Mouse (Mus musculus) liver, adult 2 months (tissue): ENCODE data around the gene Tmem238. TPM values are rescaled to one million over a fixed set of nuclear protein-coding genes. Genes with fewer than 3 reads are reported as not detected.
"Not testable (repeated sequence)": the region's sequence is repeated elsewhere in the genome, so short reads cannot be mapped to it uniquely, and the experiment has no call there.

Experiments used
- DNase-seq: peaks from one replicate; pipeline ENCODE4 v3.0.0-alpha.2; 2011; ENCODE audit warnings: low read depth, low spot score; ENCODE audit errors: extremely low read depth
- H3K27ac ChIP-seq: fragments of 200-500 bp; replicated peaks from 2 replicates; pipeline ENCODE4 v1.5.1; 2012; ENCODE audit warnings: low read depth, mild to moderate bottlenecking, control low read depth, inconsistent platforms, low read length; ENCODE audit not compliant: insufficient read depth
- H3K27me3 ChIP-seq: fragments of 200-500 bp; 2 replicates; pipeline ENCODE4 v1.6.1; 2012; ENCODE audit warnings: mild to moderate bottlenecking, moderate library complexity, low read length, inconsistent platforms; ENCODE audit not compliant: control insufficient read depth, insufficient read depth
- H3K36me3 ChIP-seq: fragments of 200-500 bp; 2 replicates; pipeline ENCODE4 v1.6.1; 2012; ENCODE audit warnings: low read length, inconsistent platforms; ENCODE audit not compliant: control insufficient read depth, insufficient read depth
- H3K4me1 ChIP-seq: fragments of 200-500 bp; 2 replicates; pipeline ENCODE4 v1.6.1; 2011; ENCODE audit warnings: low read length; ENCODE audit not compliant: control insufficient read depth, insufficient read depth
- H3K4me3 ChIP-seq: fragments of 200-500 bp; 2 replicates; pipeline ENCODE4 v1.5.1; 2011; ENCODE audit warnings: low read depth, mild to moderate bottlenecking, control low read depth, low read length, moderate library complexity; ENCODE audit not compliant: insufficient read depth
- H3K79me2 ChIP-seq: fragments of 200-500 bp; 2 replicates; pipeline ENCODE4 v1.6.1; 2012; ENCODE audit warnings: inconsistent platforms, mild to moderate bottlenecking, low read length, moderate library complexity; ENCODE audit not compliant: control insufficient read depth, insufficient read depth
- H3K9ac ChIP-seq: fragments of 200-500 bp; 2 replicates; pipeline ENCODE4 v1.6.1; 2012; ENCODE audit warnings: low read depth, mild to moderate bottlenecking, control low read depth, inconsistent platforms, low read length
- CTCF ChIP-seq: fragments of 200-500 bp; IDR thresholded peaks from 2 replicates; pipeline ENCODE4 v1.5.1; 2011; ENCODE audit warnings: low read depth, low read length, control low read depth
- POLR2A ChIP-seq: fragments of 200-500 bp; IDR thresholded peaks from 2 replicates; pipeline ENCODE4 v1.6.1; 2011; ENCODE audit warnings: low read length, control low read depth; ENCODE audit not compliant: insufficient read depth; ENCODE audit errors: extremely low read depth
- WGBS: fragments of 180-500 bp; shearing (Covaris S2); methylation state at CpG from one replicate; pipeline ENCODE4 v1.1.7; 2018; 5-methylcytosine and 5-hydroxymethylcytosine counted together
- polyA plus RNA-seq: library from polyadenylated mRNA; depleted of rRNA; stranded (reverse); fragments of >200 nt; gene quantifications from 2 replicates; pipeline ENCODE4 v1.2.3, GENCODE M21; 2012
- total RNA-seq: library from RNA; depleted of rRNA; stranded (reverse); fragments of >200 nt; gene quantifications from 2 replicates; pipeline ENCODE4 v1.2.3, GENCODE M21; 2014

Tmem238 gene
- total and polyA plus RNA-seq, 2 experiments: 17.3 to 73.2 TPM

DNA sequence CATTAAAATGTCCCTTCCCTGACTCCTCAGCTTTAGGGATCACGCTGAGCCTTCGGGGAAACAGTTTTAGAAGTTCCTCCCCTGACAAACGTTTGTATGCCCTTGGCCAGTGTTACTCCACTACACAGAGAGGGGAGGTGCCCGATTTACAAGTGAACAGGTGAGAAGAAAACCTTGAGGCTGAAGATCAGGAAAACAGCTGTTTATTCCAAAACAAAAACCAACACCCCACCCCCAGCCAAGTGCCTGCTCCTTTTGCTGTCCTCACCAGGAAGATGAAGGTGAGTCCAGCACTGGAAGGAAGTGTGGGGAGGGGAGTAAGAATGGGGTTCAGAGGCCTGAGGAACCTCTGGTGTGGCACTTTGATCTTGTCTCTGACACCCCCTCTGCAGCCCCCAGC is 35.9 kb upstream of the Tmem238 start:
- H3K27ac ChIP-seq: no peak overlapping the region
- no peaks in the 10 kb centered on the region for H3K4me1 ChIP-seq
- no peak overlapping the region for H3K4me3 ChIP-seq
- 62% methylated on average over 4 of the region's 4 CpGs for WGBS
- DNase-seq: no peak
- no peak overlapping the region for H3K9ac ChIP-seq
- no peaks in the 10 kb centered on the region for H3K79me2 ChIP-seq
- no peak for TF ChIP-seq POLR2A
- TF ChIP-seq CTCF: no peak
- H3K36me3 ChIP-seq: no peaks in the 10 kb centered on the region
- H3K27me3 ChIP-seq: 0 out of 2 replicates have a peak, but pooled peaks cover 2% of the 10 kb centered on the region

DNA sequence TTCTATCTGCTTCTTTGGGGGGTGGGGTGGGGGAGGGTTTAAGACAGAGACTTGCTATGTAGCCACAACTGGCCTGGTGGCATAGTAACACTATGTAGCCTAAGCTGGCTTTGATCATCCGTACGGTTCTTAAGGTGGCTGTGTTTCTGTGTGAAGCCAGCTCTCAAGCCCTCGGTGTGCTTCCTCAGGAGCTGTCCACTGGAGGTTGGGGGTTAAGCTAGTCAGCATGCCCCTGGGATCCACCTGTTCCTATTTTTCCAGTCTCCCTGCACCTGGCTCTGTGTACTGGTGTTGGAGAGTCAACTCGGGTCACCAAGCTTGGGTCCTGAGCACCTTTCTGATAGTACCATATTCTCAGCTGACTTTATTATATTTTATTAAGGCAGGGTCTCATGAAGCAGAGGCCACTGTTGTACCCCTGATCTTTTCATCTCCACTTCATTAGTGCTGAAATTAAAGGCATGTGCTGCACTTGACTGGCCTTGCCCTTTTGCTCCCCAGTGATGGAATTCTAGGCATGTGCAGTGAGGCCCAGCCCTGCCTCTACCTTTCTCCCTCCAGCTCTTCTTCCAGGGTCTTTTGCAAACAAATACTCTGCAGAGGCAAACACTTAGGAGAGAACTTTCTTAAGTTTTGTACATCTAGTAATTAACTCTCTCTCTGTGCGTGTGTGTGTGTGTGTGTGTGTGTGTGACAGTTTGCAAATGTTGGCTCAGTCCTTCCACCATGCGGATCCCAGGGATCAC is 32.9 kb upstream of the Tmem238 start:
- H3K27ac ChIP-seq: no peak overlapping the region
- no peaks in the 10 kb centered on the region for H3K27me3 ChIP-seq
- no peak for TF ChIP-seq POLR2A
- TF ChIP-seq CTCF: no peak
- DNase-seq: no peak
- no peak overlapping the region for H3K9ac ChIP-seq
- H3K4me3 ChIP-seq: no peak overlapping the region
- WGBS: 80% methylated on average over 6 of the region's 6 CpGs
- no peaks in the 10 kb centered on the region for H3K36me3 ChIP-seq
- no peaks in the 10 kb centered on the region for H3K4me1 ChIP-seq
- H3K79me2 ChIP-seq: no peaks in the 10 kb centered on the region

DNA sequence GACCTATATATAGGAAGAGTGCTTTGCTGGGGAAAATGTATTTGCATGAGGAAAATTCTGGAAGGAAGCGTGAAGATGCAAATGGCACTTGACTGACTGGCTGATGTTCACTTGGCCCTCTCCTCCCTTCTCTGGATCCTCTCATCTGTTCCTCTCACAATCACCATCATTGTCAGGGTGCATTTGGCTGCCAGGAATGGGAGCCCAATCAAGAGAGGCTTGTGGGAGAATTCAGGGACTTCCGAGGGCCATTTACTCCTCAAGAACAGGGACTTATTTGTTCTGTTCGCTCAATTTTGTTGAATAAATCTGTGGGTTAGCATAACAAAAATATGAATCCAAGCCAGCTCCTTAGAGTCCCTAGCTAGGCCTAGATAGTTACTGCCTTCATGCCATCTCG is 32.2 kb upstream of the Tmem238 start:
- Histone ChIP-seq H3K79me2 (no peaks in the 10 kb centered on the region), H3K36me3 (no peaks in the 10 kb centered on the region), H3K9ac (no peak overlapping the region), H3K4me3 (no peak overlapping the region), H3K4me1 (no peaks in the 10 kb centered on the region), H3K27me3 (no peaks in the 10 kb centered on the region), H3K27ac (no peak overlapping the region)
- no peak for TF ChIP-seq POLR2A
- TF ChIP-seq CTCF: no peak
- no peak for DNase-seq
- 92% methylated on average over 4 of the region's 4 CpGs for WGBS

DNA sequence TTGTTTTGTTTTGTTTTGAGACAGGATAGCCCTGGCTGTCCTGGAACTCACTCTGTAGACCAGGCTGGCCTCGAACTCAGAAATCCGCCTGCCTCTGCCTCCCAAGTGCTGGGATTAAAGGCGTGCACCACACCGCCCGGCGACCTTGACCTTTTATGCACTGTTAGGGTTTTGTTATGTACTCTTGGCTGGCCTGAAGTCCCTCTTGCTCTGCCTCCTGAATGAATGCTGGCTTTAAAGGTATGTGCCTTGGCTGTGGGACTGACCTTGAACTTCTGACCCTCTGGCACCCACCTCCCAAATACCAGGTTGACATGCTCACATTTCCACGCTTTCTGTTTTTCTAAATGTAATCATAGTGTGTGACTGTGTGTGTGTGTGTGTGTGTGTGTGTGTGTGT is 31.5 kb upstream of the Tmem238 start:
- WGBS: 88% methylated on average over 7 of the region's 7 CpGs
- H3K36me3 ChIP-seq, H3K27me3 ChIP-seq, DNase-seq, H3K79me2 ChIP-seq, H3K4me3 ChIP-seq, H3K4me1 ChIP-seq, H3K9ac ChIP-seq, H3K27ac ChIP-seq: not testable (repeated sequence)

DNA sequence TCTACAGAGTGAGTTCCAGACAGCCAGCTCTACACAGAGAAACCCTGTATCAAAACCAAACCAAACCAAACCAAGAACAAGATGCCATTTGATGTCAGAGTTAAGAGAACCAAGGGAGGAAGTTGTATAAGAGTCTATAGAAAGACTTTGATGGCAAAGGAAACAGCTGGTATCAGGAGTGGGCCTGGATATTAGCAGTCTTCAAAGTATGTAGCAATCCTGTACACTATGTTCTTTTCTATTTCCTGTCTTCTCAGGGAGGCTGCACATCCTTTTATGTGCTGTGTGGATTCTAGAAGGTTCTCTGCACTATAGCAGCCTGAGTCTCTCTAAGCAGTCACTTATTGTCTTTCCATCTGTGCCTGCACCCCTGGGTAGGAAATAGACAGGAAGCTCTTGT is 27.1 kb upstream of the Tmem238 start:
- no peaks in the 10 kb centered on the region for H3K36me3 ChIP-seq
- no peaks in the 10 kb centered on the region for H3K27me3 ChIP-seq
- H3K4me1 ChIP-seq: peaks cover 8% of the 10 kb centered on the region; the same call in 1 of the 2 replicates
- no peak overlapping the region for H3K27ac ChIP-seq
- H3K9ac ChIP-seq: no peak overlapping the region
- H3K79me2 ChIP-seq: peaks cover 4% of the 10 kb centered on the region; the same call in 1 of the 2 replicates
- H3K4me3 ChIP-seq: no peak overlapping the region
- DNase-seq: no peak
- no peak for TF ChIP-seq POLR2A
- no peak for TF ChIP-seq CTCF

DNA sequence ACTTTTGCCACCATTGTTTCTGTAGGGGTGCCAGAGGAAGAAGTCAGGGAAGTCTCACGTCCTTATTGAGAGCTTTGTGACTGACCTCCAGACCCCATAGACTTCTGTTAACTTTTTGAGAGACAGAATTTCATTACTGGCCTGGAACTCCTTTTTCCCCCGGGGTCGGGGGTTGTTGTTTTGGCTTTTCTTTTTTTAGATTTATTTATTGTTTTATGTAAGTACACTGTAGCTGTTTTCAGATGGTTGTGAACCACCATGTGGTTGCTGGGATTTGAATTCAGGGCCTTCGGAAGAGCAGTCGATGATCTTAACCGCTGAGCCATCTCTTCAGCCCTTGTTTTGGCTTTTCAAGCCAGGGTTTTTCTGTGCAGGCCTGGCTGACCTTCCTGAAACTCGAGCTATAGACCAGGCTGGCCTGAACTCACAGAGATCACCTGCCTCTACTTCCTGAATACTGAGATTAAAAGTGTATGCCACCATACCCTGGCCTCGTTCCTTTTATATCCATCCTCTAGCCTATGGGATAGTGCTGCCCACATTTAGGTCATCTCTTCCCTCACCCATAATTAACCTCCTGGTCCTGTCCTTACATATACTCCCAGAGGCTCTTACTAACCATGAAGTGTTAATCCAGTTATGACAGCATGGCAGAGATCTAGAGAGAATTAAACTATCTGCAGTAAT is 23.8 kb upstream of the Tmem238 start:
- Histone ChIP-seq H3K79me2 (peaks cover 10% of the 10 kb centered on the region; the same call in 1 of the 2 replicates), H3K27ac (peak overlapping the region; percentile 92), H3K4me3 (peak overlapping the region; percentile 67), H3K27me3 (no peaks in the 10 kb centered on the region), H3K9ac (peak overlapping the region; percentile 85), H3K4me1 (peaks cover 17% of the 10 kb centered on the region), H3K36me3 (peaks cover 13% of the 10 kb centered on the region)
- no peak for TF ChIP-seq POLR2A
- 4% methylated on average over 8 of the region's 8 CpGs for WGBS
- peak; percentile 24 for DNase-seq
